Mouse (Mus musculus) kidney, embryonic 15.5 days (tissue): ENCODE measurements around the gene Smarca5. TPM values are rescaled to one million over a fixed set of nuclear protein-coding genes. Genes with fewer than 3 reads are reported as not detected.
"Not testable (repeated sequence)": the region's sequence is repeated elsewhere in the genome, so short reads cannot be mapped to it uniquely, and the experiment has no call there.

Source experiments
- ATAC-seq: fragments of 200-750 bp; cut with Nextera tagmentation; replicated peaks from 2 replicates; pipeline ENCODE4 v1.8.0; 2017; ENCODE audit warnings: moderate TSS enrichment; ENCODE audit not compliant: low FRiP score
- H3K27ac ChIP-seq: fragments of 300-500 bp; sonication (generic); 2 replicates; pipeline ENCODE4 v1.5.1; 2015; ENCODE audit warnings: mild to moderate bottlenecking, inconsistent platforms
- H3K27me3 ChIP-seq: fragments of 300-500 bp; sonication (generic); 2 replicates; pipeline ENCODE4 v1.6.1; 2015; ENCODE audit warnings: inconsistent platforms
- H3K36me3 ChIP-seq: fragments of 300-500 bp; sonication (generic); 2 replicates; pipeline ENCODE4 v1.6.1; 2015; ENCODE audit warnings: inconsistent platforms
- H3K4me1 ChIP-seq: fragments of 300-500 bp; sonication (generic); 2 replicates; pipeline ENCODE4 v1.6.1; 2015; ENCODE audit warnings: inconsistent platforms
- H3K4me2 ChIP-seq: fragments of 300-500 bp; sonication (generic); 2 replicates; pipeline ENCODE4 v1.6.1; 2015; ENCODE audit warnings: moderate library complexity, mild to moderate bottlenecking, inconsistent platforms
- H3K4me3 ChIP-seq: fragments of 300-500 bp; sonication (generic); replicated peaks from 2 replicates; pipeline ENCODE4 v1.5.1; 2015; ENCODE audit warnings: mild to moderate bottlenecking, inconsistent platforms
- H3K9ac ChIP-seq: fragments of 300-500 bp; sonication (generic); 2 replicates; pipeline ENCODE4 v1.6.1; 2015; ENCODE audit warnings: mild to moderate bottlenecking, inconsistent platforms
- H3K9me3 ChIP-seq: fragments of 300-500 bp; sonication (generic); replicated peaks from 2 replicates; pipeline ENCODE4 v1.6.1; 2016; ENCODE audit warnings: inconsistent platforms
- WGBS: fragments of 180-500 bp; shearing (Covaris S2); methylation state at CpG from one replicate; pipeline ENCODE4 v1.1.7; 2015; ENCODE audit warnings: mixed read lengths; 5-methylcytosine and 5-hydroxymethylcytosine counted together
- polyA plus RNA-seq: library from polyadenylated mRNA; unstranded; fragments of >200 nt; fragmentation: Nextera tagmentation; extraction: Ambion mirVana; gene quantifications from 2 replicates; pipeline ENCODE4 v1.2.1, GENCODE M21; 2015

Smarca5 gene
- polyA plus RNA-seq, result 80.9 and 83.9 TPM in 2 replicates

- not testable (repeated sequence) for H3K27me3 ChIP-seq, H3K9me3 ChIP-seq
- H3K4me3 ChIP-seq, result peak within 1 kb of the TSS; percentile 95
- WGBS, result under 1% methylated on average over 89 of the region's 91 CpGs
- peak within 1 kb of the TSS; percentile 90 for H3K4me2 ChIP-seq
- H3K36me3 ChIP-seq, result peaks cover 15% of the 10 kb centered on the region
- peak; percentile 98 for ATAC-seq
- H3K27ac ChIP-seq, result peak within 1 kb of the TSS; percentile 99
- H3K9ac ChIP-seq, result peak within 1 kb of the TSS; percentile 90
- H3K4me1 ChIP-seq, result peaks cover 11% of the 10 kb centered on the region
Observed at GRCm38 (mm10) chr8:80739155-80739924, at the start of gene Smarca5. TSS of gene Smarca5 (minus strand) at chr8:80739497.

GRCm38 (mm10) chr8:80784559-80784958, 45.3 kb upstream of the Smarca5 start:
- peaks cover 10% of the 10 kb centered on the region for H3K4me1 ChIP-seq
- H3K4me2 ChIP-seq, result no peak overlapping the region
- H3K27ac ChIP-seq, result no peak overlapping the region
- 86% methylated on average over 9 of the region's 9 CpGs for WGBS
- no peaks in the 10 kb centered on the region for H3K27me3 ChIP-seq
- peaks cover 58% of the 10 kb centered on the region for H3K36me3 ChIP-seq
- no peak for ATAC-seq
- H3K9ac ChIP-seq, result no peak overlapping the region
- H3K9me3 ChIP-seq, result no peaks in the 10 kb centered on the region
- no peak overlapping the region for H3K4me3 ChIP-seq

GRCm38 (mm10) chr8:80783271-80783670, 44.0 kb upstream of the Smarca5 start:
- no peak for ATAC-seq
- Histone ChIP-seq H3K4me3 (no peak overlapping the region), H3K27ac (no peak overlapping the region), H3K4me1 (peaks cover 13% of the 10 kb centered on the region), H3K27me3 (no peaks in the 10 kb centered on the region), H3K36me3 (peaks cover 62% of the 10 kb centered on the region), H3K9me3 (no peaks in the 10 kb centered on the region), H3K4me2 (no peak overlapping the region), H3K9ac (no peak overlapping the region)
- 88% methylated on average over 4 of the region's 4 CpGs for WGBS

- peak overlapping the region; percentile 42 for H3K27ac ChIP-seq
- no peaks in the 10 kb centered on the region for H3K27me3 ChIP-seq
- H3K9ac ChIP-seq, result no peak overlapping the region
- ATAC-seq, result no peak
- WGBS, result 41% methylated on average over 10 of the region's 10 CpGs
- no peak overlapping the region for H3K4me2 ChIP-seq
- no peak overlapping the region for H3K4me3 ChIP-seq
- H3K36me3 ChIP-seq, result peaks cover 69% of the 10 kb centered on the region
- no peaks in the 10 kb centered on the region for H3K9me3 ChIP-seq
- H3K4me1 ChIP-seq, result peaks cover 13% of the 10 kb centered on the region
Observed at GRCm38 (mm10) chr8:80781338-80781737, 42.0 kb upstream of the Smarca5 start.

GRCm38 (mm10) chr8:80780271-80780670, 41.0 kb upstream of the Smarca5 start:
- H3K9ac ChIP-seq, result no peak overlapping the region
- 68% methylated on average over 4 of the region's 4 CpGs for WGBS
- H3K9me3 ChIP-seq, result no peaks in the 10 kb centered on the region
- H3K27me3 ChIP-seq, result no peaks in the 10 kb centered on the region
- peaks cover 66% of the 10 kb centered on the region for H3K36me3 ChIP-seq
- H3K27ac ChIP-seq, result peak overlapping the region; percentile 74; the same call in 1 of the 2 replicates
- no peak overlapping the region for H3K4me2 ChIP-seq
- H3K4me1 ChIP-seq, result peaks cover 13% of the 10 kb centered on the region
- no peak overlapping the region for H3K4me3 ChIP-seq
- ATAC-seq, result peak; percentile 84

- peaks cover 60% of the 10 kb centered on the region for H3K36me3 ChIP-seq
- H3K27me3 ChIP-seq, result no peaks in the 10 kb centered on the region
Observed at GRCm38 (mm10) chr8:80776436-80776835, 37.1 kb upstream of the Smarca5 start.

GRCm38 (mm10) chr8:80772732-80773460, 33.6 kb upstream of the Smarca5 start:
- no peaks in the 10 kb centered on the region for H3K27me3 ChIP-seq
- H3K9ac ChIP-seq, result no peak overlapping the region
- H3K4me1 ChIP-seq, result no peaks in the 10 kb centered on the region
- no peak for ATAC-seq
- no peak overlapping the region for H3K4me3 ChIP-seq
- peaks cover 78% of the 10 kb centered on the region for H3K36me3 ChIP-seq
- H3K27ac ChIP-seq, result no peak overlapping the region
- H3K9me3 ChIP-seq, result no peaks in the 10 kb centered on the region
- WGBS, result 83% methylated on average over 4 of the region's 4 CpGs
- no peak overlapping the region for H3K4me2 ChIP-seq

More at GRCm38 (mm10) chr8:80776436-80776835, 37.1 kb upstream of the Smarca5 start:
- Histone ChIP-seq H3K4me1 (peaks cover 11% of the 10 kb centered on the region), H3K27ac (no peak overlapping the region), H3K9ac (no peak overlapping the region), H3K4me3 (no peak overlapping the region), H3K9me3 (no peaks in the 10 kb centered on the region), H3K4me2 (no peak overlapping the region)
- WGBS, result 55% methylated on average over 8 of the region's 8 CpGs
- peak; percentile 50; the same call in 1 of the 2 replicates for ATAC-seq

- Histone ChIP-seq H3K9ac (no peak overlapping the region), H3K4me3 (no peak overlapping the region), H3K9me3 (no peaks in the 10 kb centered on the region), H3K4me2 (no peak overlapping the region), H3K27ac (no peak overlapping the region), H3K36me3 (peaks cover 78% of the 10 kb centered on the region), H3K4me1 (no peaks in the 10 kb centered on the region), H3K27me3 (no peaks in the 10 kb centered on the region)
- 93% methylated on average over 6 of the region's 6 CpGs for WGBS
- ATAC-seq, result no peak
Observed at GRCm38 (mm10) chr8:80768451-80768850, 29.2 kb upstream of the Smarca5 start.

GRCm38 (mm10) chr8:80753017-80753715, 13.9 kb upstream of the Smarca5 start:
- no peaks in the 10 kb centered on the region for H3K27me3 ChIP-seq
- no peaks in the 10 kb centered on the region for H3K36me3 ChIP-seq
- H3K27ac ChIP-seq, result no peak overlapping the region
- peak; percentile 80 for ATAC-seq
- 30% methylated on average over 9 of the region's 9 CpGs for WGBS
- no peak overlapping the region for H3K4me3 ChIP-seq
- H3K9me3 ChIP-seq, result no peaks in the 10 kb centered on the region
- no peaks in the 10 kb centered on the region for H3K4me1 ChIP-seq
- H3K4me2 ChIP-seq, result no peak overlapping the region
- no peak overlapping the region for H3K9ac ChIP-seq

- no peak overlapping the region for H3K27ac ChIP-seq
- no peaks in the 10 kb centered on the region for H3K4me1 ChIP-seq
- H3K9ac ChIP-seq, result no peak overlapping the region
- H3K4me3 ChIP-seq, result no peak overlapping the region
- no peak for ATAC-seq
- no peak overlapping the region for H3K4me2 ChIP-seq
- no peaks in the 10 kb centered on the region for H3K9me3 ChIP-seq
- no peaks in the 10 kb centered on the region for H3K27me3 ChIP-seq
- no peaks in the 10 kb centered on the region for H3K36me3 ChIP-seq
- 55% methylated on average over 7 of the region's 7 CpGs for WGBS
Observed at GRCm38 (mm10) chr8:80752429-80752828, 13.1 kb upstream of the Smarca5 start.

- no peak overlapping the region for H3K9ac ChIP-seq
- H3K9me3 ChIP-seq, result no peaks in the 10 kb centered on the region
- WGBS, result 86% methylated on average over 4 of the region's 4 CpGs
- no peak overlapping the region for H3K4me2 ChIP-seq
- no peak for ATAC-seq
- H3K27me3 ChIP-seq, result no peaks in the 10 kb centered on the region
- H3K4me3 ChIP-seq, result no peak overlapping the region
- no peaks in the 10 kb centered on the region for H3K36me3 ChIP-seq
- no peaks in the 10 kb centered on the region for H3K4me1 ChIP-seq
- H3K27ac ChIP-seq, result no peak overlapping the region
Observed at GRCm38 (mm10) chr8:80749091-80749490, 9.8 kb upstream of the Smarca5 start.

- Histone ChIP-seq H3K4me1 (peaks cover 11% of the 10 kb centered on the region), H3K27me3 (no peaks in the 10 kb centered on the region), H3K36me3 (peaks cover 10% of the 10 kb centered on the region), H3K9ac (peak overlapping the region; percentile 67), H3K4me2 (peak overlapping the region; percentile 70), H3K9me3 (no peaks in the 10 kb centered on the region), H3K4me3 (peak overlapping the region; percentile 95), H3K27ac (peak overlapping the region; percentile 99)
- 17% methylated on average over 14 of the region's 14 CpGs for WGBS
- peak; percentile 47 for ATAC-seq
Observed at GRCm38 (mm10) chr8:80739932-80740331, 635 bp upstream of the Smarca5 start.
